Mouse (Mus musculus): ENCODE measurements around the gene Ubxn2a.
"Not testable (repeated sequence)": the region's sequence is repeated elsewhere in the genome, so short reads cannot be mapped to it uniquely, and the experiment has no call there.

Gene Ubxn2a

GRCm38 (mm10) chr12:4906951-4907906 is at the start of gene Ubxn2a:
Gene Ubxn2a, minus strand, starts transcription at chr12:4907705.
- peak; percentile 93 for DNase-seq (ENCODE audit: low read depth, low spot score)

GRCm38 (mm10) chr12:4953156-4953555 is 45.7 kb upstream of the Ubxn2a start:
- no peak for DNase-seq (ENCODE audit: low read depth, low spot score)

- DNase-seq (ENCODE audit: low read depth, low spot score): no peak
These were observed 44.8 kb upstream of the Ubxn2a start for GRCm38 (mm10) chr12:4952272-4952671.

GRCm38 (mm10) chr12:4930820-4931548 is 23.5 kb upstream of the Ubxn2a start:
- DNase-seq (ENCODE audit: low read depth, low spot score): no peak

- no peak for DNase-seq (ENCODE audit: low read depth, low spot score)
These were observed 20.7 kb upstream of the Ubxn2a start for GRCm38 (mm10) chr12:4928197-4928596.

GRCm38 (mm10) chr12:4917805-4918591 is 10.5 kb upstream of the Ubxn2a start:
- peak; percentile 76 for DNase-seq (ENCODE audit: low read depth, low spot score)

- peak; percentile 93 for DNase-seq (ENCODE audit: low read depth, low spot score)
These were observed 9.7 kb upstream of the Ubxn2a start, which contains the start of gene Atad2b for GRCm38 (mm10) chr12:4916994-4917804. Gene Atad2b, plus strand, starts transcription at chr12:4917353.

GRCm38 (mm10) chr12:4914944-4915343 is 7.4 kb upstream of the Ubxn2a start:
- DNase-seq (ENCODE audit: low read depth, low spot score): peak; percentile 83

GRCm38 (mm10) chr12:4914441-4914840 is 6.9 kb upstream of the Ubxn2a start:
- peak; percentile 85 for DNase-seq (ENCODE audit: low read depth, low spot score)

- peak; percentile 76 for DNase-seq (ENCODE audit: low read depth, low spot score)
These were observed 4.2 kb upstream of the Ubxn2a start for GRCm38 (mm10) chr12:4911716-4912115.

- DNase-seq (ENCODE audit: low read depth, low spot score): peak; percentile 92
These were observed 3.0 kb upstream of the Ubxn2a start for GRCm38 (mm10) chr12:4910496-4910895.

GRCm38 (mm10) chr12:4908391-4908790 is 886 bp upstream of the Ubxn2a start:
- peak; percentile 71 for DNase-seq (ENCODE audit: low read depth, low spot score)

- no peak for DNase-seq (ENCODE audit: low read depth, low spot score)
These were observed 1.0 kb downstream of the Ubxn2a start for GRCm38 (mm10) chr12:4906476-4906875.

GRCm38 (mm10) chr12:4905946-4906345 is 1.6 kb downstream of the Ubxn2a start:
- DNase-seq (ENCODE audit: low read depth, low spot score): peak; percentile 82

GRCm38 (mm10) chr12:4898024-4898423 is 9.5 kb downstream of the Ubxn2a start:
- DNase-seq (ENCODE audit: low read depth, low spot score): peak; percentile 99

- no peak for DNase-seq (ENCODE audit: low read depth, low spot score)
These were observed 17.6 kb downstream of the Ubxn2a start for GRCm38 (mm10) chr12:4889891-4890290.

GRCm38 (mm10) chr12:4889251-4889650 is 18.3 kb downstream of the Ubxn2a start:
- no peak for DNase-seq (ENCODE audit: low read depth, low spot score)

GRCm38 (mm10) chr12:4888739-4889138 is 18.8 kb downstream of the Ubxn2a start:
- DNase-seq (ENCODE audit: low read depth, low spot score): no peak

- not testable (repeated sequence) for DNase-seq (ENCODE audit: low read depth, low spot score)
These were observed 20.9 kb downstream of the Ubxn2a start for GRCm38 (mm10) chr12:4886581-4886980.

- DNase-seq (ENCODE audit: low read depth, low spot score): no peak
These were observed 22.4 kb downstream of the Ubxn2a start for GRCm38 (mm10) chr12:4885062-4885461.

GRCm38 (mm10) chr12:4882086-4882485 is 25.4 kb downstream of the Ubxn2a start:
- DNase-seq (ENCODE audit: low read depth, low spot score): no peak
